Mouse (Mus musculus): ENCODE results near the gene Kcnd3.

GRCm38 (mm10) chr3:105621154-105621553, 169.0 kb downstream of the Kcnd3 start:
- no peak for TF ChIP-seq CTCF (IDR thresholded peaks at IDR 0.05)
- TF ChIP-seq POLR2A (IDR thresholded peaks at IDR 0.05; ENCODE audit: insufficient read depth, low read depth, low read length), result no peak
- no peak for TF ChIP-seq EP300 (IDR thresholded peaks at IDR 0.05; ENCODE audit: insufficient read depth, low read depth, low read length)

Data from heart, adult 2 months (tissue).